Mouse (Mus musculus): Measurements from ENCODE around the gene Pex19. TPM values are rescaled to one million over a fixed set of nuclear protein-coding genes. Genes with fewer than 3 reads are reported as not detected.

Pex19 gene
- polyA plus RNA-seq (2015; fragmentation: Nextera tagmentation; extraction: Ambion mirVana): 112 and 132 TPM in 2 replicates

- under 1% methylated on average over 42 of the region's 42 CpGs for WGBS
- Histone ChIP-seq H3K27ac (peak within 1 kb of the TSS; percentile 68; the same call in 1 of the 2 replicates), H3K36me3 (peaks cover 40% of the 10 kb centered on the region)
Observed at GRCm38 (mm10) chr1:172126376-172127347, at the start of gene Pex19. Gene Pex19 (plus strand): TSS chr1:172126755.

DNA sequence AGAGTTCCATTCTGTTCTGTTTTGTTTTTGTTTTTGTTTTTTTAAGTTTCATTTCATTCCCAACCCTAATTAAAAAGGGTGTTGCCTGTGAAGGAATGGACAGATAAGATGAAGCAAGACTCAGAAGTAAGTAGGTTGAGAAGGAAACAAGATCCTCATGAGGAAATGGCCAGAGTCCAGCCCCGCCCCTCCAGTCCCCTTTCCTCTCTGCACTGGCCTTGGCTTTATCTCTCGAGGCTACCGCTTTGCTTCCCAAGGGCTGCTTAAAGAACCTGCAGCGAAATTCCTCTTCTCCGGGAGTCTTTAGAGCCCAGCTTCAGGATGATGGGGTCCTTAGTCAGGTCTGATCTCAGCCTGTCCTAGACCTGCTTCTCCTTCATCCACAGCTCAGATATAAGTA, 48.6 kb upstream of the Pex19 start:
- ATAC-seq (ENCODE audit: insufficient read depth, low FRiP score, low read depth): no peak
- 63% methylated on average over 5 of the region's 5 CpGs for WGBS
- Histone ChIP-seq H3K4me3 (replicated peaks) (no peak overlapping the region), H3K27me3 (replicated peaks) (no peaks in the 10 kb centered on the region), H3K36me3 (peaks cover 39% of the 10 kb centered on the region), H3K4me1 (peaks cover 3% of the 10 kb centered on the region; the same call in 1 of the 2 replicates), H3K4me2 (no peak overlapping the region), H3K9ac (no peak overlapping the region), H3K27ac (no peak overlapping the region), H3K9me3 (no peaks in the 10 kb centered on the region)

More at GRCm38 (mm10) chr1:172126376-172127347, at the start of gene Pex19:
- no peaks in the 10 kb centered on the region for H3K9me3 ChIP-seq
- no peaks in the 10 kb centered on the region for H3K27me3 ChIP-seq (replicated peaks)
- H3K4me3 ChIP-seq (replicated peaks): peak within 1 kb of the TSS; percentile 92
- H3K4me2 ChIP-seq: peak within 1 kb of the TSS; percentile 83
- ATAC-seq (ENCODE audit: insufficient read depth, low FRiP score, low read depth): peak; percentile 96
- H3K9ac ChIP-seq: peak within 1 kb of the TSS; percentile 71
- H3K4me1 ChIP-seq: peaks cover 7% of the 10 kb centered on the region

- WGBS: under 1% methylated on average over 40 of the region's 40 CpGs
Observed at GRCm38 (mm10) chr1:172082101-172082898, 44.3 kb upstream of the Pex19 start, which contains the start of the genes Copa and Ncstn. Gene Copa (plus strand): TSS chr1:172082529. Gene Ncstn (minus strand): TSS chr1:172082795.

DNA sequence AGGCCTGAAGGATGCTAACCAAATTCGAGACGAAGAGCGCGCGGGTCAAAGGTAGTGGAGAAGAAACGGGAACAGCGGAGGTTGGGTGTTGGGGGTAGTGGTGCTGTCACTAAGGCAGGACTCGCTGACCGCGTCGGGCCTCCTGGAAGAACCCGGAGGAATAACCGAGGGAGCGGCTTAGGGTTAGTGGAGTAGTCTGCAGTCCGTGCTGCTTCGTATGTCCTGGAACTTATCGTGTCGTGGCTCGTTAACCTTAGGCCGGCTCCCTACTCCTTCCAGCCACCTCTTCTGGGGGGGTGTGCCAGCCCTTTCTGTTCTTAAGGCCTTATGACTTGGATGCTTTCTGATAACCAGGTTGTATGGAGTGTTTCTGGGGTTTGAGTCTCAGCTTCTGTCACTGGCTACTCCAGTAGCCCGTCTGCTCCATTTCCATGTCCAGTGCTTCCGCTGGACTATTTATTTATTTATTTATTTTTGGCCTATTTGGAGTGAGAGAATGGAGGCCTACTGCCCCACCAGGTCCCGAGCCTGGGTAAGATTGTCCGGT, 43.6 kb upstream of the Pex19 start:
- no peaks in the 10 kb centered on the region for H3K27me3 ChIP-seq (replicated peaks)
- peak overlapping the region; percentile 70 for H3K9ac ChIP-seq
- under 1% methylated on average over 24 of the region's 24 CpGs for WGBS
- H3K4me1 ChIP-seq: peaks cover 10% of the 10 kb centered on the region
- ATAC-seq (ENCODE audit: insufficient read depth, low FRiP score, low read depth): peak; percentile 37; the same call in 1 of the 2 replicates
- peak overlapping the region; percentile 81 for H3K4me3 ChIP-seq (replicated peaks)
- peaks cover 16% of the 10 kb centered on the region for H3K36me3 ChIP-seq
- H3K4me2 ChIP-seq: peak overlapping the region; percentile 53
- no peaks in the 10 kb centered on the region for H3K9me3 ChIP-seq
- H3K27ac ChIP-seq: peak overlapping the region; percentile 81

More at GRCm38 (mm10) chr1:172082101-172082898, 44.3 kb upstream of the Pex19 start, which contains the start of the genes Copa and Ncstn:
- Histone ChIP-seq H3K4me1 (peaks cover 10% of the 10 kb centered on the region), H3K4me3 (replicated peaks) (peak within 1 kb of the TSS; percentile 81), H3K9me3 (no peaks in the 10 kb centered on the region), H3K27ac (peak within 1 kb of the TSS; percentile 81), H3K27me3 (replicated peaks) (no peaks in the 10 kb centered on the region), H3K4me2 (peak within 1 kb of the TSS; percentile 55), H3K36me3 (peaks cover 17% of the 10 kb centered on the region), H3K9ac (peak within 1 kb of the TSS; percentile 70)
- peak; percentile 96 for ATAC-seq (ENCODE audit: insufficient read depth, low FRiP score, low read depth)

DNA sequence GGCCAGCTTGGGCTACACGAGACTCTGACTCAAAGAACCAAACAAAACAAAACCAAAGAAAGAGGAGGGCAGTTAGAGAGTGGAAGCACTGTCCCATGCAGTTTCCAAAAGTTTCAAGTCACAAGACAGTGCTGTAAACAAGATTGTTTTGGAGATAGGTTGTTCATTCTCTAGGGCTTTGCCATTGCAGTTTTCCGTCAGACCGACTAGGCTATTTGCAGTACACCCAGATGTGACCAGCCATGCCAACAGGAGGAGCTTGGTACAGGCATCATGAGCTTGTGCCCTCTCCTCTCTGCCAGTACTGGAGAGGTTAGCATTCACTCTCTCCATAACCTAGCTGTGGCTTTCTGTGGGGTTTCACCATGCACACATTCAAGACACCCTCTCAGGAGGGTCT, 33.0 kb upstream of the Pex19 start:
- Histone ChIP-seq H3K4me3 (replicated peaks) (no peak overlapping the region), H3K4me2 (no peak overlapping the region), H3K4me1 (no peaks in the 10 kb centered on the region), H3K36me3 (peaks cover 54% of the 10 kb centered on the region), H3K27me3 (replicated peaks) (no peaks in the 10 kb centered on the region), H3K9ac (no peak overlapping the region), H3K27ac (no peak overlapping the region), H3K9me3 (no peaks in the 10 kb centered on the region)
- no peak for ATAC-seq (ENCODE audit: insufficient read depth, low FRiP score, low read depth)
- 80% methylated on average over 3 of the region's 3 CpGs for WGBS

- ATAC-seq (ENCODE audit: insufficient read depth, low FRiP score, low read depth): no peak
- Histone ChIP-seq H3K4me3 (replicated peaks) (no peak overlapping the region), H3K27me3 (replicated peaks) (no peaks in the 10 kb centered on the region), H3K9me3 (no peaks in the 10 kb centered on the region), H3K9ac (no peak overlapping the region), H3K4me1 (no peaks in the 10 kb centered on the region), H3K4me2 (no peak overlapping the region), H3K27ac (no peak overlapping the region), H3K36me3 (peaks cover 50% of the 10 kb centered on the region)
Observed at GRCm38 (mm10) chr1:172094295-172094694, 32.3 kb upstream of the Pex19 start.

DNA sequence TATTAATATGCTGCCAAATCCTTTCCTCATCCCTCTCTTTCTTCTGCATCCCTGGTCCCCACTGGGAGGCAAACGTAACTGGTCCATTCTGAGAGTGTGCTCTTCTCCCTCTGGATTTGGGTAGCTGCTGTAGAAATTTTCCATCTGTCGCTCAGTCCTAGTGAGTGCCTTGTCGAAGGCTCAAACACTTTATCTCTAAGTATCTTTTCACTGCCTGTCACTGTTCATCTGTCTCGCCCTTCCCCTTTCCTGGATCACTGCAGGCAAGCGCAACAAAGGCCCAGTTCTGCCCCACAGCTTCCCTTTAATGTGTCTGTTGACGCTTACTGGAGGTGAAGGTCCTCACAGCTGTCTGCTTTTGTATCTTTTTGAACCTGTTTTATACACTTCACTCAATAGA, 31.4 kb upstream of the Pex19 start:
- Histone ChIP-seq H3K9me3 (no peaks in the 10 kb centered on the region), H3K4me2 (no peak overlapping the region), H3K27me3 (replicated peaks) (no peaks in the 10 kb centered on the region), H3K4me3 (replicated peaks) (no peak overlapping the region), H3K27ac (no peak overlapping the region), H3K36me3 (peaks cover 50% of the 10 kb centered on the region), H3K4me1 (no peaks in the 10 kb centered on the region), H3K9ac (no peak overlapping the region)
- ATAC-seq (ENCODE audit: insufficient read depth, low FRiP score, low read depth): no peak
- 69% methylated on average over 6 of the region's 6 CpGs for WGBS

DNA sequence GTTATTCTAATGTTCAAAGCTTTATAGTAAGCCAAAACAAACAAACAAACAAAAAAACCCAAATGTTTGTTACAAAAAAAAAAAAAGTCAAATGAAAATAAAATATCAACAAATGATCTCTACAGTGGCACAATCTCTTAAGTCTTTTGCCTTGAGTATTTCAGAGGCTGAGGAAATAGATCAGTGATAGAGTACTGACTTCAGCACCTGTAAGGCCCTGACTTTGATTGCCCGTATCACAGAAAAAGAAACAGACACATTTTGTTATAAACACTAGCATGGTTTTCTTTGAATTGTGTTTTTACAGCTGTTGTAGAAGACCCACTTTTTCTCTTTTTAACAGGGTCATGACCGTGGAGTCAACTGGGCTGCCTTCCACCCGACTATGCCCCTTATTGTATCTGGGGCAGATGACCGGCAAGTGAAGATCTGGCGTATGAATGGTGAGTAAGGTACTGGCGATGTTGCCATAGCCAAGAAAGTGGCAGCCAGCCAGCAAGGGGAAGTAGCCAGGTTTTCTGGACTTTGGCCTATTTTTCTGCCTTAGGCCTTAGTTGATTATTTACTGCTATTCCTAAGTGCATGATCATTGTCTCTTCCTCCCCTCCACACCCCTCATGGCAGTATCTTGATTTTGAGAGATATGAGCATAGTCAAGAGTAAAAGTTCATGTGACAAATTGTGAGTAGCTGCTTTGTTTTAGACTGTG, 27.1 kb upstream of the Pex19 start:
- Histone ChIP-seq H3K4me3 (replicated peaks) (no peak overlapping the region), H3K4me1 (no peaks in the 10 kb centered on the region), H3K27me3 (replicated peaks) (no peaks in the 10 kb centered on the region), H3K4me2 (no peak overlapping the region), H3K9ac (no peak overlapping the region), H3K9me3 (no peaks in the 10 kb centered on the region), H3K36me3 (peaks cover 53% of the 10 kb centered on the region), H3K27ac (no peak overlapping the region)
- 83% methylated on average over 6 of the region's 6 CpGs for WGBS
- no peak for ATAC-seq (ENCODE audit: insufficient read depth, low FRiP score, low read depth)

- H3K4me3 ChIP-seq (replicated peaks): no peak overlapping the region
- no peaks in the 10 kb centered on the region for H3K9me3 ChIP-seq
- H3K4me2 ChIP-seq: no peak overlapping the region
- H3K36me3 ChIP-seq: peaks cover 74% of the 10 kb centered on the region
- H3K27ac ChIP-seq: no peak overlapping the region
- H3K9ac ChIP-seq: no peak overlapping the region
- 76% methylated on average over 4 of the region's 4 CpGs for WGBS
- no peaks in the 10 kb centered on the region for H3K27me3 ChIP-seq (replicated peaks)
- ATAC-seq (ENCODE audit: insufficient read depth, low FRiP score, low read depth): no peak
- H3K4me1 ChIP-seq: no peaks in the 10 kb centered on the region
Observed at GRCm38 (mm10) chr1:172103619-172104018, 22.9 kb upstream of the Pex19 start.

DNA sequence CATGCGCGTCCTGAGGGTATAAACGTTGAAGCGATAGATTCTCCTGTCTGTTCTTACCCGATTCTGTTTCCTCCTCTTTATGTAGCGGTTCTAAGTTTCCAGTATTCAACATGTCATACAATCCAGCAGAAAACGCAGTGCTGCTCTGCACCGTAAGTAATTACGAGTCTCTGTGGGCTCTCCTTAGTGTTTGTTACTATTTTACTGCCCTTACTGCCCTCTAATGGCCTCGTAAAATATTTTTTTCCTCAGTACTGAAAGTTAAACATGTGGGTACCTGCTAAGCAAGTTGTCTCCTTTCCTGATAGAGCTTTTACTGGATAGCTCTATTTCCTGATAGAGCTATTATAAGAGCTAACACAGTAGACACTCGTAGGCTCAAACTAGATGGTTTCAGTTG, 21.5 kb upstream of the Pex19 start:
- Histone ChIP-seq H3K36me3 (peaks cover 80% of the 10 kb centered on the region), H3K4me3 (replicated peaks) (no peak overlapping the region), H3K27me3 (replicated peaks) (no peaks in the 10 kb centered on the region), H3K4me2 (no peak overlapping the region), H3K4me1 (no peaks in the 10 kb centered on the region), H3K9me3 (no peaks in the 10 kb centered on the region), H3K9ac (no peak overlapping the region), H3K27ac (no peak overlapping the region)
- WGBS: 78% methylated on average over 11 of the region's 11 CpGs
- ATAC-seq (ENCODE audit: insufficient read depth, low FRiP score, low read depth): no peak

Data from stomach, embryonic 15.5 days (tissue).